Mouse (Mus musculus) lung, embryonic 14.5 days (tissue): ENCODE measurements around the gene Slc6a4. TPM values are rescaled to one million over a fixed set of nuclear protein-coding genes. Genes with fewer than 3 reads are reported as not detected.
A peak's percentile ranks its signal among the peaks of the same experiment; 100 is the strongest.
"Not testable (repeated sequence)": the region's sequence is repeated elsewhere in the genome, so short reads cannot be mapped to it uniquely, and the experiment has no call there.

ENCODE experiments used
- ATAC-seq: fragments of 200-750 bp; cut with Nextera tagmentation; 2 replicates; pipeline ENCODE4 v1.8.0; 2017; ENCODE audit warnings: mild to moderate bottlenecking, moderate TSS enrichment, moderate library complexity; ENCODE audit not compliant: insufficient read depth
- DNase-seq: peaks from one replicate; pipeline ENCODE4 v3.0.0-alpha.2; 2015
- H3K27ac ChIP-seq: fragments of 300-500 bp; sonication (generic); 2 replicates; pipeline ENCODE4 v1.5.1; 2014; ENCODE audit warnings: low read depth, mild to moderate bottlenecking, moderate library complexity
- H3K27me3 ChIP-seq: fragments of 300-500 bp; sonication (generic); 2 replicates; pipeline ENCODE4 v1.6.1; 2014; ENCODE audit warnings: low read length, control low read depth; ENCODE audit not compliant: insufficient read depth
- H3K36me3 ChIP-seq: fragments of 300-500 bp; sonication (generic); 2 replicates; pipeline ENCODE4 v1.6.1; 2014; ENCODE audit warnings: control low read depth; ENCODE audit not compliant: insufficient read depth
- H3K4me1 ChIP-seq: fragments of 300-500 bp; sonication (generic); 2 replicates; pipeline ENCODE4 v1.6.1; 2014; ENCODE audit warnings: antibody characterized with exemption, control low read depth; ENCODE audit not compliant: insufficient read depth
- H3K4me2 ChIP-seq: fragments of 300-500 bp; sonication (generic); 2 replicates; pipeline ENCODE4 v1.6.1; 2014; ENCODE audit warnings: mild to moderate bottlenecking
- H3K4me3 ChIP-seq: fragments of 300-500 bp; sonication (generic); 2 replicates; pipeline ENCODE4 v1.5.1; 2014; ENCODE audit warnings: low read depth, low read length
- H3K9ac ChIP-seq: fragments of 300-500 bp; sonication (generic); 2 replicates; pipeline ENCODE4 v1.6.1; 2014
- H3K9me3 ChIP-seq: fragments of 300-500 bp; sonication (generic); 2 replicates; pipeline ENCODE4 v1.6.1; 2016; ENCODE audit warnings: low read depth, low read length, control low read depth
- CTCF ChIP-seq: IDR thresholded peaks from 2 replicates; pipeline ENCODE4 v1.5.1; 2016; ENCODE audit warnings: antibody characterized with exemption, low read depth
- WGBS: fragments of 180-500 bp; shearing (Covaris S2); extraction: QIAGEN DNeasy Blood & Tissue Kit; methylation state at CpG from one replicate; pipeline ENCODE4 v1.1.7; 2014; 5-methylcytosine and 5-hydroxymethylcytosine counted together
- polyA plus RNA-seq: library from polyadenylated mRNA; unstranded; fragments of >200 nt; fragmentation: Nextera tagmentation; extraction: Ambion mirVana; gene quantifications from 2 replicates; pipeline ENCODE4 v1.2.1, GENCODE M21; 2014

Slc6a4 gene
- polyA plus RNA-seq, 1 experiment from 2014 or later, result 1.8 TPM

GRCm38 (mm10) chr11:77061951-77062350, 63.5 kb downstream of the Slc6a4 start:
- 57% methylated on average over 5 of the region's 5 CpGs for WGBS
- TF ChIP-seq CTCF, result no peak
- Histone ChIP-seq H3K4me1 (no peaks in the 10 kb centered on the region), H3K36me3 (peaks cover 13% of the 10 kb centered on the region), H3K4me3 (no peak overlapping the region), H3K27me3 (no peaks in the 10 kb centered on the region), H3K27ac (no peak overlapping the region), H3K4me2 (no peak overlapping the region), H3K9me3 (no peaks in the 10 kb centered on the region), H3K9ac (no peak overlapping the region)
- DNase-seq (peak; percentile 54), ATAC-seq (no peak)

DNA sequence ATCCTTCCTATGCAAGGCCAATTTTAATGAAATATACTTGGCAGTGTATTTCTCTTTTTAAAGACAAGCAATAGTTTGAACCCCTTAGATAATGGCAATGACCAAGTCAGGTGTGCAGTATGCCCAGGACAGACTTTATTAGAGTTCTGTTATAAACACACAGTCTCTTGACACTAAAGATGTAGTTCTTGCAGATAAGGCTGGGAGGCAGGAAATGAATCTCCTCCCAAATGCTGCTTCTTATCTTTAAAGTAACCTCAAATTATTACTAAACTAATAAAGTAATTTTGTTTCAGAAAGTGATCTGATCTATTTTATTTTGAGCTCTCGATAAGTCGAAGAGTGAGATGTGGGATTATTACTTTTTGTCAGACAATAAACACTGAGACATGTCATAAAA, 65.0 kb downstream of the Slc6a4 start:
- Histone ChIP-seq H3K27me3 (no peaks in the 10 kb centered on the region), H3K4me3 (no peak overlapping the region), H3K4me2 (no peak overlapping the region), H3K27ac (no peak overlapping the region), H3K9ac (no peak overlapping the region), H3K4me1 (no peaks in the 10 kb centered on the region), H3K9me3 (no peaks in the 10 kb centered on the region), H3K36me3 (peaks cover 17% of the 10 kb centered on the region)
- DNase-seq, result no peak
- no peak for ATAC-seq
- WGBS, result 79% methylated on average over 2 of the region's 2 CpGs
- TF ChIP-seq CTCF, result no peak

- no peak for ATAC-seq
- peaks cover 25% of the 10 kb centered on the region for H3K36me3 ChIP-seq
- no peak overlapping the region for H3K4me2 ChIP-seq
- 72% methylated on average over 4 of the region's 4 CpGs for WGBS
- H3K27me3 ChIP-seq, result no peaks in the 10 kb centered on the region
- DNase-seq, result no peak
- no peak for TF ChIP-seq CTCF
- H3K27ac ChIP-seq, result no peak overlapping the region
- no peaks in the 10 kb centered on the region for H3K9me3 ChIP-seq
- no peaks in the 10 kb centered on the region for H3K4me1 ChIP-seq
- no peak overlapping the region for H3K9ac ChIP-seq
- H3K4me3 ChIP-seq, result no peak overlapping the region
Observed at GRCm38 (mm10) chr11:77068825-77069224, 70.4 kb downstream of the Slc6a4 start.

- DNase-seq, result peak; percentile 65
- 59% methylated on average over 4 of the region's 4 CpGs for WGBS
- H3K4me1 ChIP-seq, result no peaks in the 10 kb centered on the region
- H3K4me2 ChIP-seq, result no peak overlapping the region
- no peaks in the 10 kb centered on the region for H3K27me3 ChIP-seq
- no peak overlapping the region for H3K27ac ChIP-seq
- no peak overlapping the region for H3K9ac ChIP-seq
- ATAC-seq, result no peak
- TF ChIP-seq CTCF, result peak; percentile 47
- peaks cover 44% of the 10 kb centered on the region for H3K36me3 ChIP-seq
- H3K9me3 ChIP-seq, result no peaks in the 10 kb centered on the region
- H3K4me3 ChIP-seq, result no peak overlapping the region
Observed at GRCm38 (mm10) chr11:77070721-77071120, 72.3 kb downstream of the Slc6a4 start.

DNA sequence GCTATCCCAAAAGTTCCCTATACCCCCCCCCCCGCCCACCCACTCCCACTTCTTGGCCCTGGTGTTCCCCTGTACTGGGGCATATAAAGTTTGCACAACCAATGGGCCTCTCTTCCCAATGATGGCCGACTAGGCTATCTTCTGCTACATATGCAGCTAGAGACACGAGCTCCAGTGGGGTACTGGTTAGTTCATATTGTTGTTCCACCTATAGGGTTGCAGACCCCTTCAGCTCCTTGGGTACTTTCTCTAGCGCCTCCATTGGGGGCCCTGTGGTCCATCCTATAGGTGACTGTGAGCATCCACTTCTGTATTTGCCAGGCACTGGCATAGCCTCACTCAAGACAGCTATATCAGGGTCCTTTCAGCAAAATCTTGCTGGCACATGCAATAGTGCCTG, 78.9 kb downstream of the Slc6a4 start:
- H3K27ac ChIP-seq, ATAC-seq, H3K27me3 ChIP-seq, DNase-seq, H3K9me3 ChIP-seq, H3K4me1 ChIP-seq: not testable (repeated sequence)
- H3K9ac ChIP-seq, result peak overlapping the region; percentile 80
- H3K4me3 ChIP-seq, result peak overlapping the region; percentile 73
- peaks cover 28% of the 10 kb centered on the region for H3K36me3 ChIP-seq
- 69% methylated on average over 4 of the region's 4 CpGs for WGBS
- H3K4me2 ChIP-seq, result peak overlapping the region; percentile 87

DNA sequence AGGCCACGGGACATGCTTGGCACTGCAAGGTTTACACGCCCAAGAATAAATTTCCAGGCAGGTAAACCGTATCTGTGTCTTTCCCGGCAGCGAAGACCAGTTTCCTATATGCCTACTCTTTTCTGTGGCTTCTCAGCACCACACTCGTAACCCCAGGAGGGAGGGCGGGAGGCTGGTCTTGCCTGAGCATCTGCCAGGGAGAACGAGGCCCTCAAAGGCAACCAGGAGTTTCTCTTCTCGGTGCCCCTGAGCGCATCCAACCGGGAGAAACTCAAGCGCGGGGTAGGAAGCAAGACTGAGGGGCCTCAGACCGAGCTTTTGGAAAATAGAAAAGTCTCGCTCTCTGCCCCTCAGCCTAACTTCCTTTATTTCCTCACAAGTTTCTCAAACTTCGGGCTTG, 79.4 kb downstream of the Slc6a4 start:
- Histone ChIP-seq H3K27me3 (no peaks in the 10 kb centered on the region), H3K4me2 (peak overlapping the region; percentile 87), H3K9me3 (no peaks in the 10 kb centered on the region), H3K4me3 (peak overlapping the region; percentile 73), H3K36me3 (peaks cover 27% of the 10 kb centered on the region), H3K27ac (peak overlapping the region; percentile 89; the same call in 1 of the 2 replicates), H3K9ac (peak overlapping the region; percentile 80), H3K4me1 (no peaks in the 10 kb centered on the region)
- DNase-seq, result peak; percentile 22
- peak; percentile 26; the same call in 1 of the 2 replicates for ATAC-seq
- WGBS, result 4% methylated on average over 16 of the region's 16 CpGs
- TF ChIP-seq CTCF, result no peak

GRCm38 (mm10) chr11:77078273-77079134, 80.1 kb downstream of the Slc6a4 start, which contains the start of gene Nsrp1:
Gene Nsrp1 (minus strand): TSS chr11:77078435.
- ATAC-seq (peak; percentile 99), DNase-seq (peak; percentile 98)
- H3K27me3 ChIP-seq, result no peaks in the 10 kb centered on the region
- peak within 1 kb of the TSS; percentile 87 for H3K4me2 ChIP-seq
- no peaks in the 10 kb centered on the region for H3K4me1 ChIP-seq
- 3% methylated on average over 48 of the region's 48 CpGs for WGBS
- peak within 1 kb of the TSS; percentile 80 for H3K9ac ChIP-seq
- no peak for TF ChIP-seq CTCF
- H3K4me3 ChIP-seq, result peak within 1 kb of the TSS; percentile 73
- peak within 1 kb of the TSS; percentile 89 for H3K27ac ChIP-seq
- peaks cover 27% of the 10 kb centered on the region for H3K36me3 ChIP-seq
- no peaks in the 10 kb centered on the region for H3K9me3 ChIP-seq
